Mouse (Mus musculus): ENCODE data around the gene Ndrg2. TPM values are rescaled to one million over a fixed set of nuclear protein-coding genes. Genes with fewer than 3 reads are reported as not detected.
A peak's percentile ranks its signal among the peaks of the same experiment; 100 is the strongest.

The Ndrg2 gene
- polyA plus RNA-seq, 2 experiments = 52.0 to 73.9 TPM

DNA sequence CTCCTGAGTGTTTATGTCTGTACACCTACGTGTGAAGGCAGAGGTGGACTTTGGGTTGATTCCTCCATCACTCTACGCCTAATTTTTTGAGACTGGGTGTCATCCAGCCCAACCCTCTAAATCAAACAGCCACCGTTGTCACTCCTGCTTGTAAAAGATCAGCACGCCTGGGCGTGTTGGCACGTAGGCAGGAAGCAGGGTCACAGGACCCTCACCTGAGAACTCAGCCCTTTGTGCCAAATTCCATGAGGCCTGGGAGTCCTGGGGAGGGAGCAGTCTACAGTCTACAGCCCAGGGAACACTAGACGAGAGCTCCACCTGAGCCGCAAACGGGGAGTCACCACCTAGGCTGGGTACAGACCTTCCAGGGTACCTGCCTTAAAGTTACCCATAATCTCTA lies 10.2 kb downstream of the Ndrg2 start:
- H3K36me3 ChIP-seq (ENCODE audit: control insufficient read depth, insufficient read depth, low read length) = peaks cover 3% of the 10 kb centered on the region; the same call in 1 of the 2 replicates
- no peak for DNase-seq (ENCODE audit: low spot score)
- H3K9me3 ChIP-seq (ENCODE audit: control insufficient read depth, low read length) = no peaks in the 10 kb centered on the region
- no peak overlapping the region for H3K9ac ChIP-seq (ENCODE audit: low read depth, low read length, severe bottlenecking)
- H3K4me1 ChIP-seq (ENCODE audit: control insufficient read depth, insufficient read depth, low read length) = no peaks in the 10 kb centered on the region
- no peaks in the 10 kb centered on the region for H3K27me3 ChIP-seq (ENCODE audit: control insufficient read depth, insufficient read depth, low read length)
- WGBS = 80% methylated on average over 9 of the region's 9 CpGs
- H3K4me2 ChIP-seq (replicated peaks; ENCODE audit: low read depth, low read length, severe bottlenecking) = no peak overlapping the region
- H3K27ac ChIP-seq (replicated peaks; ENCODE audit: low read depth, low read length) = no peak overlapping the region
- TF ChIP-seq POLR2A (IDR thresholded peaks at IDR 0.05; ENCODE audit: borderline replicate concordance, extremely low read depth, insufficient read depth, insufficient read length) = no peak
- ATAC-seq (ENCODE audit: low FRiP score, low read depth) = no peak
- no peak overlapping the region for H3K4me3 ChIP-seq (replicated peaks; ENCODE audit: low read length)

GRCm38 (mm10) chr14:51902806-51903710 lies 10.9 kb downstream of the Ndrg2 start:
- no peak overlapping the region for H3K9ac ChIP-seq (ENCODE audit: low read depth, low read length, severe bottlenecking)
- H3K4me1 ChIP-seq (ENCODE audit: control insufficient read depth, insufficient read depth, low read length) = no peaks in the 10 kb centered on the region
- TF ChIP-seq POLR2A (IDR thresholded peaks at IDR 0.05; ENCODE audit: borderline replicate concordance, extremely low read depth, insufficient read depth, insufficient read length) = no peak
- H3K27ac ChIP-seq (replicated peaks; ENCODE audit: low read depth, low read length) = no peak overlapping the region
- DNase-seq (ENCODE audit: low spot score) = peak; percentile 62
- H3K9me3 ChIP-seq (ENCODE audit: control insufficient read depth, low read length) = no peaks in the 10 kb centered on the region
- peaks cover 3% of the 10 kb centered on the region; the same call in 1 of the 2 replicates for H3K36me3 ChIP-seq (ENCODE audit: control insufficient read depth, insufficient read depth, low read length)
- WGBS = 60% methylated on average over 9 of the region's 9 CpGs
- H3K27me3 ChIP-seq (ENCODE audit: control insufficient read depth, insufficient read depth, low read length) = no peaks in the 10 kb centered on the region
- ATAC-seq (ENCODE audit: low FRiP score, low read depth) = peak; percentile 78; the same call in 1 of the 2 replicates
- H3K4me2 ChIP-seq (replicated peaks; ENCODE audit: low read depth, low read length, severe bottlenecking) = no peak overlapping the region
- no peak overlapping the region for H3K4me3 ChIP-seq (replicated peaks; ENCODE audit: low read length)

GRCm38 (mm10) chr14:51899351-51899750 lies 14.6 kb downstream of the Ndrg2 start:
- Histone ChIP-seq H3K27me3 (ENCODE audit: control insufficient read depth, insufficient read depth, low read length) (no peaks in the 10 kb centered on the region), H3K4me3 (replicated peaks; ENCODE audit: low read length) (no peak overlapping the region), H3K9ac (ENCODE audit: low read depth, low read length, severe bottlenecking) (no peak overlapping the region), H3K36me3 (ENCODE audit: control insufficient read depth, insufficient read depth, low read length) (no peaks in the 10 kb centered on the region), H3K4me1 (ENCODE audit: control insufficient read depth, insufficient read depth, low read length) (no peaks in the 10 kb centered on the region), H3K4me2 (replicated peaks; ENCODE audit: low read depth, low read length, severe bottlenecking) (no peak overlapping the region), H3K9me3 (ENCODE audit: control insufficient read depth, low read length) (no peaks in the 10 kb centered on the region), H3K27ac (replicated peaks; ENCODE audit: low read depth, low read length) (no peak overlapping the region)
- no peak for TF ChIP-seq POLR2A (IDR thresholded peaks at IDR 0.05; ENCODE audit: borderline replicate concordance, extremely low read depth, insufficient read depth, insufficient read length)
- ATAC-seq (ENCODE audit: low FRiP score, low read depth) (no peak), DNase-seq (ENCODE audit: low spot score) (no peak)
- 97% methylated on average over 1 of the region's 1 CpGs for WGBS

- peak; percentile 19 for DNase-seq (ENCODE audit: low spot score)
- Histone ChIP-seq H3K27me3 (ENCODE audit: control insufficient read depth, insufficient read depth, low read length) (no peaks in the 10 kb centered on the region), H3K27ac (replicated peaks; ENCODE audit: low read depth, low read length) (no peak overlapping the region), H3K4me3 (replicated peaks; ENCODE audit: low read length) (no peak overlapping the region), H3K4me1 (ENCODE audit: control insufficient read depth, insufficient read depth, low read length) (no peaks in the 10 kb centered on the region), H3K9me3 (ENCODE audit: control insufficient read depth, low read length) (no peaks in the 10 kb centered on the region), H3K4me2 (replicated peaks; ENCODE audit: low read depth, low read length, severe bottlenecking) (no peak overlapping the region), H3K9ac (ENCODE audit: low read depth, low read length, severe bottlenecking) (no peak overlapping the region), H3K36me3 (ENCODE audit: control insufficient read depth, insufficient read depth, low read length) (peaks cover 9% of the 10 kb centered on the region)
- ATAC-seq (ENCODE audit: low FRiP score, low read depth) = no peak
- TF ChIP-seq POLR2A (IDR thresholded peaks at IDR 0.05; ENCODE audit: borderline replicate concordance, extremely low read depth, insufficient read depth, insufficient read length) = no peak
- 80% methylated on average over 8 of the region's 8 CpGs for WGBS
Measured at GRCm38 (mm10) chr14:51896539-51897170, 17.3 kb downstream of the Ndrg2 start.

DNA sequence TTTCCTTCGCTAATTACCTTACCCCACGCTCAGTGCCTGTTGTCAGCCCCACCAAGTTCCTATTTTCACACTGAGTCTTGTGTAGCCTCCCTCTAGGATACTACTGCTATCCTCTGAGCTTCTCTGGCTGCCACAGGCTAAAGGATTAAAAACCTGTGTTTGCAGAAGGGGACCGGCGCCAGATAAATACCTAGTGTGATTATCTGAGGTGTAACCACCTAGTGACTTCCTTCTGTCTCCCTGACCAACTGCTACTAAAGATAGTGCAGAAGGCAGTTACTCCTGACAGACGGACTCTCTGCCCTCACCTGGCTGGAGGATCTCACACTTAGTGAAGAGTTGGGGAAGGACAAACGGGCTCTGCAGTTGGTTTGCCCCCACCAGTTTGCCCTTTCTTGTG lies 17.9 kb downstream of the Ndrg2 start:
- WGBS = 85% methylated on average over 6 of the region's 6 CpGs

More for the DNA sequence above, 17.9 kb downstream of the Ndrg2 start:
- no peak for ATAC-seq (ENCODE audit: low FRiP score, low read depth)
- H3K36me3 ChIP-seq (ENCODE audit: control insufficient read depth, insufficient read depth, low read length) = peaks cover 15% of the 10 kb centered on the region
- no peaks in the 10 kb centered on the region for H3K27me3 ChIP-seq (ENCODE audit: control insufficient read depth, insufficient read depth, low read length)
- H3K4me3 ChIP-seq (replicated peaks; ENCODE audit: low read length) = no peak overlapping the region
- no peak overlapping the region for H3K27ac ChIP-seq (replicated peaks; ENCODE audit: low read depth, low read length)
- no peaks in the 10 kb centered on the region for H3K9me3 ChIP-seq (ENCODE audit: control insufficient read depth, low read length)
- H3K4me2 ChIP-seq (replicated peaks; ENCODE audit: low read depth, low read length, severe bottlenecking) = no peak overlapping the region
- H3K9ac ChIP-seq (ENCODE audit: low read depth, low read length, severe bottlenecking) = no peak overlapping the region
- H3K4me1 ChIP-seq (ENCODE audit: control insufficient read depth, insufficient read depth, low read length) = no peaks in the 10 kb centered on the region
- DNase-seq (ENCODE audit: low spot score) = no peak
- no peak for TF ChIP-seq POLR2A (IDR thresholded peaks at IDR 0.05; ENCODE audit: borderline replicate concordance, extremely low read depth, insufficient read depth, insufficient read length)

All from limb, embryonic 14.5 days (tissue).